Mouse (Mus musculus) liver, embryonic 14.5 days (tissue): ENCODE measurements around the gene Smarcd3.

Source experiments
- CTCF ChIP-seq: IDR thresholded peaks from 2 replicates; pipeline ENCODE4 v1.5.1; 2016; ENCODE audit warnings: antibody characterized with exemption, low read depth, control low read depth
- EP300 ChIP-seq: IDR thresholded peaks from 2 replicates; pipeline ENCODE4 v1.6.1; 2016; ENCODE audit warnings: antibody characterized with exemption, low read depth

GRCm38 (mm10) chr5:24596519-24597171 is 27.6 kb downstream of the Smarcd3 start:
- TF ChIP-seq EP300 (no peak), CTCF (no peak)
